Mouse (Mus musculus): ENCODE measurements around the gene Dlgap1.

The Dlgap1 gene

DNA sequence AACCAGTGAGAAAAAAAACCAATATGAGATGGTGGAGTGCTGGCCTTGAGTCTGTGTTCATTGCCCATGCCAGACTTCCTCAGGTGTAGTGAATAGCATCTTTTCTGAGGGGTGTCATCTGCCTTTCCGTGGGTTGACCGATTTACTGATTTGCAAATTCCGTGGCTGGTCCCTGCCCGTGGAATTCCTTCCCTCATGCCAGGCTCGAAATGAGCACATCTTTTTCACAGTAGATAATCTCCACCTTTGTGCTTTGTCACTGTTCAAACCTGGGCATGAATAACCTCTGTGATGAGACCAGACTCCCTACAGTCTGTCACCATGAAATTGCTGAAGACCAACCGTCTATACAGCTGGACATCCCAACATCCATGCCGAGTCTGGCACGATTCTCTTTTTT is 493.4 kb downstream of the Dlgap1 start:
- DNase-seq (ENCODE audit: low spot score in 2 of 2): no peak

DNA sequence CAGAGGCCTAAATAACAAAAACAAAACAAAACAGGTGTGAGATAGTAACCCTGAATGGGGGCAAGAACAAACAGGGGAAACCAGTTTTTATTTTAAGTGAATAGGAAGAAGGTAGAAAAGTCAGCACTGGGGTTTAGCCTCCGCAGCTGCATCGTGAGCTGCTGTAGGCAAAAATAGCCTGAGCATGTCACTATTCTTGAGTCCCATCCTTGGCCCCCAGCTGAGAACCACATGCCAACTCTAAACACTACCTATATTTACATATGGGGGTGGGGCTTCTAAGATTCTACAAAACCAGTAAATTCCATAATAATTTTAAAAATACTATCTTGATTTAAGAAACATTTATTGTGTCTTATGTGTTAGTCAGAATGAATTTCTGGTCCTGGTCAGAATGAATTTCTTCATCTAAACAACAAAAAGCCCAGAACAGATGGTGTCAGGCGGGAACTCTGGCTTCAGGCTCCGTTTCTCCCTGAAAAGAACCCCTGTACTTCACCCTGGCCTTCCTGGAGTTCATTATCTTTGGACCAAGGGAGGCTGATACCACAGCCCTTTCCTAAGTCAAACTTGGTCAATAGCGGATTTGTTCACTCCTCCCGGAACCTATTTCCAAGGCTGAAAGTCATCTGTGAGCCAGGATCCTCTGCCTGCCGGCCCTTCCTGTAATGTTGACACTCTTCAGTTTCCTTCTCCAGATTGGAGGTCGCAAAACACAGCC is 494.1 kb downstream of the Dlgap1 start:
- no peak for DNase-seq (ENCODE audit: low spot score in 2 of 2)

DNA sequence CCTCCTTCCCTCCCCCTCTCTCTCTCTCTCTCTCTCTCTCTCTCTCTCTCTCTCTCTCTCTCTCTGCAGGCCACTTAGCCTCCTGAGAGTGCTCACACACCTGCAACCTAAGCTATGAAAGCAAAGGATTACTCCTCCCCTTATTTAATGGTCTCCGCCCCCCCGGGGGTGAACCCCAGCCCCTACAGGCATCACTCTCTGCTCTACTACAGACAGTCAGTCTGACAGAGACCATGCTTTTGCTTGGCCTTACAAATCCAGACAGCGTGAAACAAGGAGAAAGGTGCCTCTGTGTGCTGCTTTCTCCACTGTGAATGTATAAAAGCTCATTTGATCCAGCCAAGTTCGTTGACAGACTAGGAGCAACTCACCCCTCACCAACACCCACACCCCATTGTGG is 497.5 kb downstream of the Dlgap1 start:
- DNase-seq (ENCODE audit: low spot score in 2 of 2): no peak

DNA sequence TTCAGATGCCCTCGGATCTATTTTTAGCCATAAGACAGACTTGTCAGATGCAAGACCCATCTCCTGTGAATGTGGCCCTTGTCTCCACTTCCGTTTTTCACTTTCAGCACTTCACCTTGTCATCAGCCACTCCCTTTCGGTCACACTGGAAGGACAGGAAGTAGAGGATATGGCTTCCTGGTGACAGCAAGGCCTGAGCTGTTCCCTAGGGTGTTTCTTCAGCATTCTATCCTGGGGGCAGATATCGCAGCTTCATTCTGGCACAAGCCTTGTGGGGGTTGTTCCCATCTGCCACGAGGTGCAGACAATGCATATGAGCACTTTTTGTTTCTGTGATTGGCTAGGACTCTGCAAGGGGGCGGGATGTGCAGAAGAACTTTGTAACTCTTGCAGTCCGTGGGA is 502.1 kb downstream of the Dlgap1 start:
- no peak for DNase-seq (ENCODE audit: low spot score in 2 of 2)

DNA sequence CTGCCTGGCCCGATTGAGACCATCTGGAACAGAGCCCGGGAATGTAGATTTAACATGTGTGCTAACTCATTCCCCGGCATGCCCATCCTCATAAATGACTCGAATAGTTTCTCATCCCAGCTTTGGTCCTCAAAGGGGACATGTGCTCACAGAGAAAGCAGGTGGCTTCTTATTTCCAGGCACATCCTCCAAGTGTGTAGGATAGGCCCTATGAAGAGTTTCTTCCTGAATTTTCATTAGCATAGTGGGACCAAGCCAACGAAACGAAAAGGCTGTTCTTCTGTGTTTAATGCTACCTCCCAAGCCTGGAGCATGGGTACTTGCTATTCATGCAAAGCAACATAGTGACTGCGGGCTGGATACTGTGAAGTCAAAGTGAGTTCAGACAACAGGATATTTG is 503.3 kb downstream of the Dlgap1 start:
- DNase-seq (ENCODE audit: low spot score in 2 of 2): no peak

DNA sequence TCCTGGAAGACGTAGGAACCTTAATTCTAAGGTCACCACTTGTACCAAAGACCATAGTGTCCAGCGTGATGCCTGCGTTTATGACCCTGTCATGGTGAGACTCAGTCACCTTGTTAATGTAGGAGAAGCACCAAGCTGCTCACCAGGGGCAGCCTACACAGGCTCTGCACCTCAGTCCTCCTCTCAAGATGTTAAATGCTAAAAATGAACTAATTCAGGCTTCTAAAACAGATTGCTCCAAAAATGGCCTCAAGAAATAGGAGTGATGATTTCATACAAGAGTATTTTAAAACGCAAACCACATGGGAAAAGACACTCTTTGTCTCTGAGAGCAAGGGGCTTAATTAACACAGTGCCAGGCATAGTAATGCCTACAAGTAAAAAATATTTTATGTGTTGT is 505.0 kb downstream of the Dlgap1 start:
- DNase-seq (ENCODE audit: low spot score in 2 of 2): no peak

DNA sequence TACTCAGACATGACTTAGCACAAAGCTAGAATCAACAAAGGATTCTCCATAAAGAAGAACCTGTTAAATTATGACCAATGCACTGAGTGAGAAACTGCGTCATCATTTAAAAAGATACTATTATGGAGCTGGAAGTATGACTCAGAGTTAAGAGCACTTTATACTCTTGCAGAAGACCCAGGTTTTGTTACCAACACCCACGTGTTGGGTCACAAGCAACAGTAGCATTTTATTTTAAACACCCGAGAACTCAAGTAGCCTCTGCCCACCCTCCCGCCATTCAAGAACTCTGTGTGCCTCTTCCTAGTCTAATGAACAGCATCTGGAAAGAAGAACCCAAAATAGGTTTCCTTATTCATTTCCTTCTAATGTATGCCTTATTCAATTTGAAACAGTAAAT is 514.8 kb downstream of the Dlgap1 start:
- no peak for DNase-seq (ENCODE audit: low spot score in 2 of 2)

DNA sequence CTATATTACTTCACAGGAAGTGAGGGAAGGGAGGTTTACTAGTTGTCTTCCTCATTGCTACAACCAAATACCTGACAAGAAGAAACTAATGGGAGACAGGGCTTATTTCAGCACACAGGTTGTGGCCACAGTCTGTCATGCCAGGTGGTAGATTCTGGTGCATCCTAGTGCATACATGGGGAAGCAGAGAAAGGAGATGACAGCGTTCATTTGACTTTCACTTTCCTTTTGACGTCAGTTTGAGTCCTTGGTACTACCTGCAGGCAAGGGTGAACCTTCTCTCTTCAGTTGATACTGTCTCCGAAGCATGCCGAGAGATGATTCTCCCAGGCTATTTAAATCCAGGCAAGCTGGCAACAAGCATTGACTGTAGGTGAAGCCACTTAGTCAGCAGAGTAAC is 516.8 kb downstream of the Dlgap1 start:
- no peak for DNase-seq (ENCODE audit: low spot score in 2 of 2)

DNA sequence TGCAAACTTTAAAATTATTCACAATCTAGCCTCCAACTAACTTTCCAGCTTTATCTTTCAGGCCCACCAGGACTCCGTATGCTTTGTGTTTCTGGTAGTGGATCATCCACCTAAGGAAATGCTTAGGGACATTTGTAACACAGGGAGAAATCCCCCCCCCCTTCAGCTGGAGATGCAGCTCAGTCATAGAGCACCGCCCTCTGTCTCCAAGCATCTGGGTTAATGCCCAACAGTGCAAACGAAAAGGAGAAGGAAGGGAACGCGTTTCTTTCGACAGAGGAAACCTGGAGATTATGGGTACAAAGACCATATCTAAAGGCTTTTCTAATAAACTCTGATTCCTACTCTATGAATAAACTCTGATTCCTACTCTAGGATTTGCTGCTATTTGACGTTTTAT is 517.4 kb downstream of the Dlgap1 start:
- no peak for DNase-seq (ENCODE audit: low spot score in 2 of 2)

DNA sequence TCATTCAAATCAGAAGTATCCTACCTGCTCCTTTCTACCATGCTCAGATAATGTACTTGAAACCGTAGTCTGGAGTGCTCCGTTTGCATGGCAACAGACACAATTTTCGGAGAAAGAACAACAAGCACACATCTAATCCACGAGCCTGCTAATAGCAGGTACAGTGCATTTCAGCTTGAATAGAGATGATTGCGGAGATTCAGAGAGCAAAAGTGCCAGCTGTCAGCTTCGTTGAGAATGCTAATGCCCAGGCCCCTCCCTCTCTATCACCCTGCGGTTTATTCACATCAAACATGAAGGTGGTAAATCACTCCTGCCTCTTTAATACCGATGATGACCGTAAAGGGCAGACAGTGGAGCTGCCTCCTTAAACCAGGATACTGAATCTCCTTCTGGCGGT is 518.0 kb downstream of the Dlgap1 start:
- no peak for DNase-seq (ENCODE audit: low spot score in 2 of 2)

DNA sequence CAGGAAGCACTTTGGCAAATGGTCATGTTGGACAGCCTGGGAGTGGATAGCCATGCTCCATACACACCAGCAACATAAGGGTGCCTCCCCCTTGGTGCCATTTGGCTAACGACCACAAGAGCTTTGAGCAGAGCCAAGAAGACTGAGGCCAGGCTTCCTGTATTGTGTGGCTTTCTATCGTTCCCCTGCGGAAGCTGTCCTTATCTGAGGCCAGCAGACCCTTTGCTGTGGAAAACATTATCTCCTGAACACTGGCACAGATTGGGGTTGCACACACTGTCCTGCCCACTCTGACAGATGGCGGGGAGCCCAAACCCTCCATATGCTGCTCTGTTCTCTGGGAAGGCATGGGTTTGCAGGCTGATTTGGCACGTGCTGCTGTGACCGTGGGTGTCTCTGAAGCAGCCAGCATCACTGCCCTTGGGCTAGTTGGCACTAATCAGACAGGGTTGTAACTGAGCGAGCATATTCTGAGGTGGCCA is 520.0 kb downstream of the Dlgap1 start:
- DNase-seq (ENCODE audit: low spot score in 2 of 2): no peak

DNA sequence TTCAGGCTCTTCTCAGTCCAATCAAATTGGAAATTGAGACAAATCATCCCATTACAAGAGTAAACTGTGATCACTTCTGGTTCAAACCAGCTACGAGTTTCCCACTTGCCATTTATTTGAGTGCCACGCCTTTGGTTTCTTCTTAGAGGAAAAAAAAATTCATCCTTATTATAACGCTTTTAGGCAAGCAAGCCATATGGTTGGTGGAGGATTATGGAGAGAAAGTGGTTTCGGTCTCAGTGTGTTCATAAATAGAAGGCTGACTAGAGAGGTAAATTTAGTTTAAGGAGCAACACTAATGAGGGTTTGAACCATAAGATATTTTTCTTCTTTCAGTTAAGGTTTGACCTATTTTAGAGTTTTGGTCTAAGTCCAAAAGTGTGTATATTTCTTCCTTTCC is 522.7 kb downstream of the Dlgap1 start:
- DNase-seq (ENCODE audit: low spot score in 2 of 2): no peak

DNA sequence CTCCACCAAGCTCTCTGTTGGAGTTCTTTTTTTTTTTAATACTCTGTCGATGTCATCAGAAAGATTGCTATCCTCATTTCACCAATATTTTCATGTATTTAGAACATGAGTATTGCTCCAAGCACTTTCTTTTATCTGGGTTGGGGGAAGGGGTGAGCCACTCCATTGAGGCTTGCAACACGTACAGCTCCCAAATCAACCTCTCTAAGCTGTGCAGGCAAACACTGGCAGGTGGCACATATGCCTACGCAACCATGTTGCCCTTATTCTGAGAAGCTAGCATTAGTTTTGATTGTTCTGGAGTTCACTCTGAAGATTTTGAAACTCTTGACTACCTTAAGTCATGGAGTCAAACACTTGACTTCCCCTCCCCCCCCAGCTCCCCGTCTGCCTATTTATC is 525.5 kb downstream of the Dlgap1 start:
- DNase-seq (ENCODE audit: low spot score in 2 of 2): no peak

DNA sequence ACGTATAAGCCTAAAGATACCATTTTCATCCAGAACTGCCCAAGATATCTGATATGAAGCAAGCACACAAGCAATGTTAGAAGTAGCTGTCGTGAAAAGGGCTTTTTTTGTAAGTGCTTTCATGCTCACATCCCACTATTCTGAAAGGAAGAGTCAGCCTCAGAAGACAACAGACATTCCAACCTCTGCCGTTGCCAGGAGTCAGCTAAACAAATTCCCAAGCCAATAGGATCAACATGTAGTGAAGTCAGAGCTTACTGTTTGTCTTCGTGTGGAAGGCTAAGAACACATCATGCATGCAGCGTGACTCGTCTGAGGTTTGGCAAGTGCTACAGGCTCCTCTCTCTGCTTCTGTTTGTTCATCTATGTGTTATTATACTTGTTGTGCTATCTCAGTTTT is 529.4 kb downstream of the Dlgap1 start:
- no peak for DNase-seq (ENCODE audit: low spot score in 2 of 2)

DNA sequence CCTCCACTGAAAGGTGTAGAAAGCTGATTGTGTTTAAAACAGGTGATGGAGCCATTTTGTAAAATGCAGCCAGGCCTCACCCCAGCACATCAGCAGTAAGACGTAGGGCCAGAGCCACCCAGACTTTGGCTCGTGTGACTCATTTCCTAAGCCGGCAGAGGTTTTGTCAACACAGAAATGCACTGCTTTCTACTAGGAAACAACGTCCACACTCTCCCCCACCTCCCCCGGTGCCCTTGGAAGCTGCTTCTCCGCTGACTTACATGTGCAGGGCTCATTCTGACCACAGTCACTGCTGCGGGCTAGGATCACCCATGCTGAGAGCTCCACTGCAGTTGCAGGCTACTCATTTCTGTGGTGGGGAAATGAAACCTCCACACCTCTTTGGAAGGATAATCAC is 533.1 kb downstream of the Dlgap1 start:
- no peak for DNase-seq (ENCODE audit: low spot score in 2 of 2)

DNA sequence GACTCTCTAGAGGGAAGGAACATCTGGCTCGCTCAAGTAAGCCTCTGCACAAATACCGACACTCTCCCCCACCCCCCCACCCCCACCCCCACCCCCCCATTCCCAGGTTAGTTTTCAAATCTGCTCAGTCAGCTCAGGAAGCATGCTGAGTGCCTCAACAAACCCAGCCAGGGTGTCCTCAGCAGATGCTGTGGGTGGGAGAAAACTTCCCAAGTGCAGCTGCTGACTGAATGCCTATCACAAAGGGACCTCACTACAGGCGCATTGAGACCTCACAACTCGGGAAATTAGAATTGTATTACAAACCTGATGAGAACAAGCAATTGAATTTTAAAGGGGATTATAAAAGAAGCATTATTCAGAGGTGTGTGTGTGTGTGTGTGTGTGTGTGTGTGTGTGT is 538.9 kb downstream of the Dlgap1 start:
- no peak for DNase-seq (ENCODE audit: low spot score in 2 of 2)

DNA sequence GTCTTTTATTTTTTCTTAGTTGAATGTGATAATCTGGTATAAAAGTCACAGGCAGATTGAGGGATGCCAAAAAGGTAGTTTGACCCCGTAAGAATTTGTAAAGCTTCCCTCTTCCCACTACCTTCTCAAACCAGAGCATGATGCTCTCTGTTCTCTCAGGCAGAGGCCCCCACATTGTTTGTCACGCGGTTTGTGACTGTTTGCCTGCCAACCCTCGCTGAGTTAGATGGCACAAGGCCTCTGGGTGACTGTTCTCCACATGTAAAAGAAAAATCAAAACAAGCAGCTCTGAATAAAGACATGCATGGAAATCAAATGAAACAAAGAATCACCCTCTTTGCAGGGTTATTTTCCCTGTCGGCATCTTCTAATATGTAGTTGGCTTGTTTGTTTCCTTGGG is 541.6 kb downstream of the Dlgap1 start:
- no peak for DNase-seq (ENCODE audit: low spot score in 2 of 2)

DNA sequence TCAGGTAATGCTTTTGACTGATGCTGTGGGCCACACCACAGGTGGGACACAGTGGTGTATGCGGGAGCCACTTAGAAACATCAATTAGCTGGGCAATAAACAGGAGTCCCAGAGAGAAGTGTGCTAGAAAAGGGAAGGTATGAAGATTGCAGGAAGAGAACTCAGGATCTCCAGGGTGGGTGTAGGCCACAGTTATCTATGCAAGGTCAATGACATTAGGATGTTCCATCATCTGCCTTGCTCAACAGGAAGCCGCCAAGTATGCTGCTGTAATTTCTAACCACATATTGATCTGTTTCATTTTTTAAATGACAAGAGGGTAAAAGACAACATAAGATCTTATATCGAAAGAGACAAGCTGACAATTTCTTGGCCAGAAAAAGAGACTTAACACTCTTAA is 542.5 kb downstream of the Dlgap1 start:
- DNase-seq (ENCODE audit: low spot score in 2 of 2): no peak

DNA sequence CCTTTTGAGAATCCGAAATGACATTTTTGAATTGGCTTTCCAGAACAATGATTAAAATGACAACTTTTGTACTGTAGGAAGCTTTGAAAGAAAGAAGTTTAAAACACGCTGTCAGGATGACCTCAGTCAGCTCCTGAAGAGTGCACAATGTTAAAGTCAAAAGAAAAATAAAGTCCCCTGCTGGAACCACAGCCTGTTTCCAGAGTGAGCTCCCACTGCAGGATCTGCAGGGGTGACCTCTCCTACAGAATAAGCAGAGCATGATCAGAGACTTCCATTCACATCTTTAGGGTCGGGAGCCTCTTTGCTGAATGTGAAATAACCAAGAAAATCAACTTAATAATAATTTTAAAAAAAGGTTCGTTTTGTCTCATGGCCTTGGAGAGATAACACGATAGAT is 544.9 kb downstream of the Dlgap1 start:
- no peak for DNase-seq (ENCODE audit: low spot score in 2 of 2)

DNA sequence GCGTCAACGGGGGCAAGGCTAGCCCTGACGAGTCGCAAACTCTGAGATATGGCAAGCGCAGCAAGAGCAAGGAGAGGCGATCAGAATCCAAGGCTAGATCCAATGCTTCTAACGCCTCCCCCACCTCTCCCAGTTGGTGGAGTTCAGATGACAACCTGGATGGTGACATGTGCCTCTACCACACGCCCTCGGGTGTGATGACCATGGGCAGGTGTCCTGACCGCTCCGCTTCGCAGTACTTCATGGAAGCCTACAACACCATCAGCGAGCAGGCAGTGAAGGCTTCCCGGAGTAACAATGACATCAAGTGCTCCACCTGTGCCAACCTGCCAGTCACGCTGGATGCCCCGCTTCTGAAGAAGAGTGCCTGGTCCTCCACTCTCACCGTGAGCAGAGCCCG is 547.6 kb downstream of the Dlgap1 start:
- DNase-seq (ENCODE audit: low spot score in 2 of 2): no peak

DNA sequence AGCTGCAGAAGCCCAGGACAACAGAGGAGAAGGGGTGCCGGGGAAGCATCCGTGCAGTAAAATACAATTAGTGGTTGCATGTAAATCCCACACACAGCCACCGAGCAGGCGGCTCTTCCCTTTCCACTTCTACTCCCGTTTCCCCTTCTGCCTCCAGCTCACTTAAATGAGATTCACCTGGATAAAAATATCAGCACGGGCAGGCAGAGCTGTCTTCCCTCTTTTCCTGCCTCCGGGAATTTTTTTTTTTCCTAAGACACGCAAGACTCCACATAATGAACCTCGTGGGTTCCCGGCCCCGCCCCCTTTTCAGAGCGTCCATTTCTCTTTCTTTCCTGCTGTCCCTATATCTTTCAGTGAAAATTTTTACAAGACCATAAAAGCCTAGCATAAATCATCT is 548.5 kb downstream of the Dlgap1 start:
- DNase-seq (ENCODE audit: low spot score in 2 of 2): no peak

DNA sequence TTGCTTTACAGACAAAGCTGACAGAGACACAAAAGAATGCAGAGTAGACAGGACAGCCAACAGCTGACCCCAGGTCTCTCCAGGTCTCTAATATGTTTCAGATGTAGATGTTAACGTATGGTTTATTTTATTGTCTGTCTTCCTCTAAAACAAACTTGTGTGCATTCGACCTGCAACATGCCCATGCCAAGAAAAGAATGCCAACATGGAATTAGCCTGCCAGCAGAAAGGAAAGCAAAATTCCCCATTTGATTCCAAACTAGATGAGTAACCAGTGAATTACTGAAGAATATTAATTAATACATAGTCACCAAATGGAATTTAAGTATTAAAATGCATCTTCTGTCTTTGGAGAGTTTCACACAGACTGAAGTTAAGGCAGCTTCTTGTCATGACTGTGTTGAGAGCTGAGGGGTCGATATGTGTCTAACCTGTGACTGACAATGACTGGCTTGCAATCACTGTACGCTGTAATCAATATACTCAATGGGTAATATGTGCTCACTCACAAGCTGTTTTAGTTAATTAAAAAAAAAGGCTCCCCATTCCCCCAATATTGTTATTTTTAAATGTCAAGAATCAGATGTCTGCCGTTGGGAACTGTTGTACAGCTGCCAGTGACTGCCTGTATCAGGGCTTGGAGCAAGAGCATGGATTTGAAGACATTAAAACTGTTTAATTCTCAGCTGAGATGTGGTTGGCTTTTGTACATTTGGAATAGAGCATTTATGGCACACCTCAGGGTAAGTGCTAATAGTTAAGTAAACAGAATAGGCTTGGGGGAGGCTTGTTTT is 552.4 kb downstream of the Dlgap1 start:
- no peak for DNase-seq (ENCODE audit: low spot score in 2 of 2)

DNA sequence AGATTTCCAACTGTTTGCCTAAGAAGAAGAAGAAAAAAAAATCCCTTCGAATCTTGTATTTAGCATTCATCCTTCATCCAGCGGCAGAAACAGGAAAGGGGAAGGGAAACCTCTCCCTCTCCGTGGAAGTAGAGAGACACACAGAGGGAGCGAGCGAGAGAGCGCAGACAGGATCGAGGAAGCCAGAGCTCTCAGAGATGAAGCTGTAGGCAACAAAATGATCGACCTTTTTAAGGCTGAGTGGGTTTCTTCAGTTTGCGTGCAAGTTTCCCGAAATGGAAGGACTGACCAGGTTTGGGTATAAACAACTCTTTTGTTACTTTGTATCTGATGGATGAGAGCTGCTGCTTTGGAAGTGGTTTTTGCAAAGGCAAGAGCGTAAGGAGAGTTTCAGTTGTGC is 553.1 kb downstream of the Dlgap1 start:
- DNase-seq (ENCODE audit: low spot score in 2 of 2): no peak

DNA sequence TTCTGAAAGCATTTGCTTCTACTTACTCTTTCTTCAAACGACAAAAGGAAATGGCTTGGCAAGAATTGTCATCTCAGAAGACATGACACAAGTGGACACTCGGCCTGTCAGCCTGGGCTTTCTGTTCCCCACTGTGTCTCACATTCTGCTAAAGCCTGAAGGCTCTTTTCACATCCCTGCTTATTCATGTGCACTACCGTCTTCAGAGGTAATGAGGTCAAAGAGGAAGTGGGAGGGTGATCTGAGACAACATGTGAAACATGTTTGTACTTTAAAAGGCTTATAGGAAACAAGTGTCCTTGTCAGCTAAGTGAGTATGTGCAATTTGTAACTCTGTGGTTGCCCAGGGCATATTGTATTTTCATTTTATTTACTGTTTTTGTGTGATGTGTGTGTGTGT is 557.1 kb downstream of the Dlgap1 start:
- DNase-seq (ENCODE audit: low spot score in 2 of 2): no peak
